Mouse (Mus musculus) limb, embryonic 15.5 days (tissue): ENCODE measurements around the gene Tnfrsf4. TPM values are rescaled to one million over a fixed set of nuclear protein-coding genes. Genes with fewer than 3 reads are reported as not detected.

Experiments used
- ATAC-seq: fragments of 200-750 bp; cut with Nextera tagmentation; 2 replicates; pipeline ENCODE4 v1.8.0; 2017; ENCODE audit warnings: low read depth, moderate TSS enrichment; ENCODE audit not compliant: insufficient number of reproducible peaks, low FRiP score, low TSS enrichment
- H3K27ac ChIP-seq: fragments of 300-500 bp; sonication (generic); 2 replicates; pipeline ENCODE4 v1.5.1; 2015; ENCODE audit warnings: moderate library complexity, mild to moderate bottlenecking, inconsistent platforms
- H3K27me3 ChIP-seq: fragments of 300-500 bp; sonication (generic); 2 replicates; pipeline ENCODE4 v1.6.1; 2015; ENCODE audit warnings: inconsistent platforms
- H3K36me3 ChIP-seq: fragments of 300-500 bp; sonication (generic); 2 replicates; pipeline ENCODE4 v1.6.1; 2015; ENCODE audit warnings: inconsistent platforms
- H3K4me1 ChIP-seq: fragments of 300-500 bp; sonication (generic); 2 replicates; pipeline ENCODE4 v1.6.1; 2015; ENCODE audit warnings: inconsistent platforms
- H3K4me2 ChIP-seq: fragments of 300-500 bp; sonication (generic); 2 replicates; pipeline ENCODE4 v1.6.1; 2015; ENCODE audit warnings: mild to moderate bottlenecking, inconsistent platforms
- H3K4me3 ChIP-seq: fragments of 300-500 bp; sonication (generic); 2 replicates; pipeline ENCODE4 v1.5.1; 2015; ENCODE audit warnings: mild to moderate bottlenecking, inconsistent platforms
- H3K9ac ChIP-seq: fragments of 300-500 bp; sonication (generic); 2 replicates; pipeline ENCODE4 v1.6.1; 2015; ENCODE audit warnings: inconsistent platforms
- H3K9me3 ChIP-seq: fragments of 300-500 bp; sonication (generic); 2 replicates; pipeline ENCODE4 v1.6.1; 2016; ENCODE audit warnings: inconsistent platforms
- WGBS: fragments of 180-500 bp; shearing (Covaris S2); methylation state at CpG from one replicate; pipeline ENCODE4 v1.1.7; 2015; 5-methylcytosine and 5-hydroxymethylcytosine counted together
- polyA plus RNA-seq: library from polyadenylated mRNA; unstranded; fragments of >200 nt; fragmentation: Nextera tagmentation; extraction: Ambion mirVana; gene quantifications from 2 replicates; pipeline ENCODE4 v1.2.1, GENCODE M21; 2015

Tnfrsf4 gene
- polyA plus RNA-seq, 1 experiment from 2014 or later, result 0.55 TPM

DNA sequence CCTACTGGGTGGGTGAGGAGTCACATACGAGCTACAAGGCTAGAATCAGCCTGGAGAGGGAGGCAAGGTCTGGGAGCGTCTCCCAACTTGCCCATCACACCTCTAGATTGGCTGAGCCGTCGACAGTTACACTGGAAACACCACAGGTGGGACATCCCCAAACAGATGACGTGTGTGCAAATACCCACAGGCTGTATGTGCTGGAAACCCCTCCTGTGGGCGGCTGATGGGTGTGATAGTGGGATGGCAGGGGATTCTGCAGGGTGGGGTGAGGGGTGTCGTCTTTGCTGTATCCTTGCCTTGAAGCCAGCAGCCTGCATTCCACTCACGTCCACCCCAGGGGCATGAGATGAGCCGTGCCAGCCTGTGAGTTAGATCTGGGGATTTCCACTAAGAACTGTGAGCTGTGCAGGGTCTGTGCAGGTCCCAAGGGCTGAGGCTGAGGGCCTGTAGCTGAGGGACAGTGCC lies 17.0 kb downstream of the Tnfrsf4 start:
- Histone ChIP-seq H3K4me2 (peak overlapping the region; percentile 66), H3K27ac (peak overlapping the region; percentile 95), H3K9me3 (no peaks in the 10 kb centered on the region), H3K27me3 (peaks cover 18% of the 10 kb centered on the region), H3K4me3 (peak overlapping the region; percentile 55), H3K36me3 (peaks cover 33% of the 10 kb centered on the region), H3K4me1 (peaks cover 47% of the 10 kb centered on the region), H3K9ac (peak overlapping the region; percentile 40)
- 50% methylated on average over 9 of the region's 9 CpGs for WGBS
- ATAC-seq, result no peak

GRCm38 (mm10) chr4:156031255-156031592 lies 17.6 kb downstream of the Tnfrsf4 start:
- Histone ChIP-seq H3K27ac (peak overlapping the region; percentile 95), H3K27me3 (peaks cover 23% of the 10 kb centered on the region), H3K9me3 (no peaks in the 10 kb centered on the region), H3K4me1 (peaks cover 41% of the 10 kb centered on the region), H3K36me3 (peaks cover 28% of the 10 kb centered on the region), H3K9ac (peak overlapping the region; percentile 40), H3K4me2 (peak overlapping the region; percentile 66), H3K4me3 (peak overlapping the region; percentile 55)
- ATAC-seq, result no peak
- 4% methylated on average over 7 of the region's 7 CpGs for WGBS

DNA sequence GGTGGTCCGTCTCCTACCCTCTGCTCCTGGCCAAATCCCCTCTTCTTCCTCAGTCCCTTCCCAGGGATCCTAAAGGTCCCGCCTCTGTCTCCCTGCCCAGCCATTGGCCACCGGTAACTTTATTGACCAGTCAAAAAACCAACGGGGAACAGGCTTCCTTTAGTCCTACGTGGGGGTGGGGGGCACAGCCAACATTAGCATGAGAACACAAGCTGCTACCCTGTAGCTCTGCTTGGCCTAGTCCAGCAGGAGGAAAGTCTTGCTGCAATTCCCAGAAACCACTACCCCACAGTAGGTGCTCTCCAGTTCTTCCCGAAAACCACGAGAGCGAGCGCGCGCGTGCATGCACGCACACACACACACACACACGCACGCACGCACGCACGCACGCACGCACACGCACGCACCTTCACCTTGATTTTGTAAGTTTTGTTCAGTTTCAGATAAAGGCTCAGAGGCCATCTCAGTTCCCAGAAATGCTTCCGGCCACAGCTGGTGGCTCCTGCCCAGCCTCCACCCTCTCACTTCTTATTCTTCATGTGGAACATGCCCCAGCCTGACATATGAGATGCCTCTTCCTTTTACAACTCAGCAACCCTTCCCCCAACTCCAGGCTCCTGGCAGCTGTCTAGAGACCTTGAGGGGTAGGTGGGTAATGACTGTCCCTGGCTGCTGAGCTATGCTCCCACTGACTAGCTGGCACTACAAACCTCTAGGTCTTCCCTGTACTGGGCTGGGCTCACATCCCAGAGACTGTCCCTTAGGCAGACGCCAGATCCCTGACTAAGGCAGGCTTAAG lies 18.1 kb downstream of the Tnfrsf4 start:
- H3K36me3 ChIP-seq, result peaks cover 23% of the 10 kb centered on the region
- peak overlapping the region; percentile 66 for H3K4me2 ChIP-seq
- 0% methylated on average over 24 of the region's 24 CpGs for WGBS
- H3K27me3 ChIP-seq, result peaks cover 25% of the 10 kb centered on the region
- peak overlapping the region; percentile 55 for H3K4me3 ChIP-seq
- H3K4me1 ChIP-seq, result peaks cover 37% of the 10 kb centered on the region
- peak overlapping the region; percentile 40 for H3K9ac ChIP-seq
- peak overlapping the region; percentile 95 for H3K27ac ChIP-seq
- peak; percentile 80 for ATAC-seq
- H3K9me3 ChIP-seq, result no peaks in the 10 kb centered on the region

DNA sequence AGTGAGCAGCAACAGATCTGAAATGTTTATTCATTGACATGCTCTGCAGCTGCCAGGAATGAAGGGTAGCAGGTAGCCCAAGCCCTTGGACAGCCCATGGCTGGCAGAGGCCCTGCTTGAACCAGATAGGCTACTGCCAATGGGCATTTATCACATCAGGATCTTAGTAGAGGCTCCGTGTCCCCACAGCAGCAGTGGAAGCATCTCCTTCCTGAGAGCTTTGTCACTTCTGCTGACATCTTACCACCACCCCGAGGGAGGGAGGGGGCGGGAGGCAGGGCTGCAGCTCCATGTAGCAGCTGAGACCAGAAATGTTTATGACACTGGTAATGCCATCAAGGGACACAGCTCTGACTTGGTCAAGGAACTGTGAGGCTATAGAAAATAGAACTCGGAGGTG lies 19.2 kb downstream of the Tnfrsf4 start:
- H3K4me3 ChIP-seq, result no peak overlapping the region
- H3K9me3 ChIP-seq, result no peaks in the 10 kb centered on the region
- no peak overlapping the region for H3K4me2 ChIP-seq
- H3K27ac ChIP-seq, result peak overlapping the region; percentile 95; the same call in 1 of the 2 replicates
- H3K9ac ChIP-seq, result no peak overlapping the region
- H3K4me1 ChIP-seq, result peaks cover 35% of the 10 kb centered on the region
- 79% methylated on average over 4 of the region's 4 CpGs for WGBS
- no peak for ATAC-seq
- peaks cover 25% of the 10 kb centered on the region for H3K27me3 ChIP-seq
- H3K36me3 ChIP-seq, result peaks cover 14% of the 10 kb centered on the region

- peaks cover 7% of the 10 kb centered on the region for H3K36me3 ChIP-seq
- no peak for ATAC-seq
- H3K4me2 ChIP-seq, result no peak overlapping the region
- H3K4me1 ChIP-seq, result peaks cover 35% of the 10 kb centered on the region
- peaks cover 25% of the 10 kb centered on the region for H3K27me3 ChIP-seq
- H3K27ac ChIP-seq, result no peak overlapping the region
- H3K4me3 ChIP-seq, result no peak overlapping the region
- H3K9me3 ChIP-seq, result no peaks in the 10 kb centered on the region
- no peak overlapping the region for H3K9ac ChIP-seq
- 59% methylated on average over 6 of the region's 6 CpGs for WGBS
Measured at GRCm38 (mm10) chr4:156033476-156034119, 20.0 kb downstream of the Tnfrsf4 start.

- peaks cover 25% of the 10 kb centered on the region for H3K27me3 ChIP-seq
- no peak overlapping the region for H3K4me3 ChIP-seq
- H3K27ac ChIP-seq, result no peak overlapping the region
- no peak overlapping the region for H3K4me2 ChIP-seq
- H3K4me1 ChIP-seq, result peaks cover 35% of the 10 kb centered on the region
- no peak for ATAC-seq
- H3K9ac ChIP-seq, result no peak overlapping the region
- no peaks in the 10 kb centered on the region for H3K9me3 ChIP-seq
- peaks cover 3% of the 10 kb centered on the region for H3K36me3 ChIP-seq
- WGBS, result 71% methylated on average over 4 of the region's 4 CpGs
Measured at GRCm38 (mm10) chr4:156034301-156034700, 20.7 kb downstream of the Tnfrsf4 start.

GRCm38 (mm10) chr4:156034901-156035300 lies 21.3 kb downstream of the Tnfrsf4 start:
- WGBS, result 11% methylated on average over 25 of the region's 25 CpGs
- peaks cover 35% of the 10 kb centered on the region for H3K4me1 ChIP-seq
- H3K27me3 ChIP-seq, result peaks cover 25% of the 10 kb centered on the region
- no peak overlapping the region for H3K27ac ChIP-seq
- H3K4me3 ChIP-seq, result peak overlapping the region; percentile 20; the same call in 1 of the 2 replicates
- H3K9ac ChIP-seq, result no peak overlapping the region
- H3K36me3 ChIP-seq, result no peaks in the 10 kb centered on the region
- H3K4me2 ChIP-seq, result peak overlapping the region; percentile 27; the same call in 1 of the 2 replicates
- no peaks in the 10 kb centered on the region for H3K9me3 ChIP-seq
- no peak for ATAC-seq

- ATAC-seq, result no peak
- no peaks in the 10 kb centered on the region for H3K9me3 ChIP-seq
- no peaks in the 10 kb centered on the region for H3K36me3 ChIP-seq
- H3K9ac ChIP-seq, result no peak overlapping the region
- H3K4me1 ChIP-seq, result no peaks in the 10 kb centered on the region
- WGBS, result 59% methylated on average over 5 of the region's 5 CpGs
- H3K27me3 ChIP-seq, result no peaks in the 10 kb centered on the region
- H3K4me2 ChIP-seq, result no peak overlapping the region
- no peak overlapping the region for H3K4me3 ChIP-seq
- H3K27ac ChIP-seq, result no peak overlapping the region
Measured at GRCm38 (mm10) chr4:156044754-156045153, 31.1 kb downstream of the Tnfrsf4 start.

DNA sequence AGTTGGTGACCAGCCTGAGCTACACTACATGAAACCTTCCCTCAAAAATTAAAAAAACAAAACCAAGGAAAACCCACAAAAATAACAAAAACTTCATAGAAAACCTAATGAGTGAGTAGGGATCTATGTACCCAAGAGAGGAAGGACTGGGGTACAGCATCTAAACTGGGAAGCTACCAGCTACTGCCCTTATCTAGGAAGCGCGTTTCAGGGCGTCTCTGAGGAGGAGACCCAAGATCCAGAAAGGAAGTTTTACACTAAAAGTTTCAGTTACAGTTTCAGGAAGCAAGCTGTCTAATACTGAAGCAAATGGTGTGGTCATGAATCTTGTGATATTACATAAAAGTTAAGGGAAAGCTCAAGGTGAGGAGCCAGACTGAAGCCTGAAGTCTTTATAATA lies 36.1 kb downstream of the Tnfrsf4 start:
- H3K9ac ChIP-seq, result no peak overlapping the region
- no peak overlapping the region for H3K4me3 ChIP-seq
- no peak overlapping the region for H3K27ac ChIP-seq
- WGBS, result 80% methylated on average over 3 of the region's 3 CpGs
- H3K27me3 ChIP-seq, result no peaks in the 10 kb centered on the region
- no peak for ATAC-seq
- no peak overlapping the region for H3K4me2 ChIP-seq
- H3K36me3 ChIP-seq, result no peaks in the 10 kb centered on the region
- no peaks in the 10 kb centered on the region; the same call in 1 of the 2 replicates for H3K4me1 ChIP-seq
- H3K9me3 ChIP-seq, result no peaks in the 10 kb centered on the region

GRCm38 (mm10) chr4:156050391-156050980 lies 36.8 kb downstream of the Tnfrsf4 start:
- H3K27me3 ChIP-seq, result no peaks in the 10 kb centered on the region
- H3K4me3 ChIP-seq, result no peak overlapping the region
- ATAC-seq, result no peak
- no peaks in the 10 kb centered on the region; the same call in 1 of the 2 replicates for H3K4me1 ChIP-seq
- no peaks in the 10 kb centered on the region for H3K9me3 ChIP-seq
- no peak overlapping the region for H3K9ac ChIP-seq
- H3K27ac ChIP-seq, result no peak overlapping the region
- no peak overlapping the region for H3K4me2 ChIP-seq
- WGBS, result 70% methylated on average over 6 of the region's 6 CpGs
- no peaks in the 10 kb centered on the region for H3K36me3 ChIP-seq

DNA sequence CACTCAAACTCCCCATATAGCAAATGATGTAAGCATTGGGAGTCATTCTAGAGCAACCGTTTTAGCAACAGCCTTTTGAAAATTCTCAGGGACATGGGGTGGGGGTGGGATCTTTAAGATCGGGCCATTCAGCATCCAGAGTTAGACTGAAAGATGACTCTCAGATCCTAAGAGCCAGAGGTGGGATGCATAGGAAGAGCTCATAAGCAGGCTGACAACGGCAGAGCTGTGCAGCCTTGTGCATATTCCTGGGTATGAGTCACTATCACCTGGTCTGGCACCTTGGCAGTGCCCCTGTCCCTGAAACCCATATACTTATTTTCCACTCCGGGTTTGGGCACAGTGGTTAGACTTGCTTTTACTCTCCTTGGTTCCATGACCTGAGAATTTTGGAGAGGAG lies 39.5 kb downstream of the Tnfrsf4 start:
- H3K4me3 ChIP-seq, result no peak overlapping the region
- H3K9me3 ChIP-seq, result no peaks in the 10 kb centered on the region
- ATAC-seq, result no peak
- 74% methylated on average over 4 of the region's 4 CpGs for WGBS
- H3K4me2 ChIP-seq, result no peak overlapping the region
- no peak overlapping the region for H3K9ac ChIP-seq
- H3K27ac ChIP-seq, result no peak overlapping the region
- H3K4me1 ChIP-seq, result no peaks in the 10 kb centered on the region; the same call in 1 of the 2 replicates
- H3K27me3 ChIP-seq, result no peaks in the 10 kb centered on the region
- no peaks in the 10 kb centered on the region for H3K36me3 ChIP-seq

DNA sequence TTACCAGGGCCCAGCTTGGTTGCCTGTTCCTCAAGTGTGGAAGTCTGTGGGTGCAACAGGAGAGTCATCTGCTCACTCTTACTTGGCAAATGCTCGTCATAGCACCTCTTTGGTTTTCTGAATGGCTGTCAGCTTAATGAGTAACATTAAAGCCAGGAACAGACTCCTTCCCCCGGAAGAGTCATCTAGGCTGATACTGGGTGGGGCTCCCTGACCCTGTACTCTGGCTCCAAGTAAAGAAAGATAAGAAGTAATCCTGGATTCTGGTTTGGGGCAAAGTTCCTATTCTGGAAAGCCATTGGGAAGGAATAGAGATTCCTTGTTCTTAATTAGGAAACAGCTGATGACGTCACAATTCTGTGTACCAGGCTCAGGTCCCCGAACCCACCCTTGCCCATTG lies 40.5 kb downstream of the Tnfrsf4 start:
- H3K36me3 ChIP-seq, result no peaks in the 10 kb centered on the region
- WGBS, result 76% methylated on average over 4 of the region's 4 CpGs

More for the DNA sequence above, 40.5 kb downstream of the Tnfrsf4 start:
- H3K27ac ChIP-seq, result no peak overlapping the region
- H3K27me3 ChIP-seq, result no peaks in the 10 kb centered on the region
- H3K4me1 ChIP-seq, result no peaks in the 10 kb centered on the region; the same call in 1 of the 2 replicates
- H3K9me3 ChIP-seq, result no peaks in the 10 kb centered on the region
- no peak overlapping the region for H3K4me2 ChIP-seq
- ATAC-seq, result no peak
- H3K4me3 ChIP-seq, result no peak overlapping the region
- no peak overlapping the region for H3K9ac ChIP-seq
